Mouse (Mus musculus) liver, adult 2 months (tissue): ENCODE results near the gene Dph7.

Experiments
- CTCF ChIP-seq: fragments of 200-500 bp; IDR thresholded peaks from 2 replicates; pipeline ENCODE4 v1.5.1; 2011; ENCODE audit warnings: low read depth, low read length, control low read depth
- POLR2A ChIP-seq: fragments of 200-500 bp; IDR thresholded peaks from 2 replicates; pipeline ENCODE4 v1.6.1; 2011; ENCODE audit warnings: low read length, control low read depth; ENCODE audit not compliant: insufficient read depth; ENCODE audit errors: extremely low read depth

DNA sequence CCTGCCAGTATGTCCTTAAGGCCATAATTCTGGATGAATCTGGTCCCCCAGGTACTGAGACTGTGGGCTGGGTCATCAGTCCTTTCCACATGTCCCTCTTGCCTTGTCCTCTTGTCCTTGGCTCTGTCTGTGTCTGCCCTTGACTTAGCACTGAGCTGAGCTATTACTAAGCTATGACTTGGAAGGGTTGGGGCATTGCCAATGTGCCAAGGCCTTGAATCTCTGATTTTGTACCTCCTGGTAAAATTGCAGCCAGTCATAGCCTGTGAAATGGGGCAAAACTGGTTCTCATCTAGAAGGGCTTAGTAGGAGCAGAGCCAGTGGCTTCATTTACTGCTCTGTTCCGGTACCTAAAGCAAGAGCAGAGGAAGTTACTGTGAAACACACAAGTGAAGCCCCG lies 34.3 kb downstream of the Dph7 start:
- TF ChIP-seq CTCF (no peak), POLR2A (no peak)
